Mouse (Mus musculus) T-helper 17 cell (primary cell): Measurements from ENCODE around the gene Gsdmc3.
"Not testable (repeated sequence)": the region's sequence is repeated elsewhere in the genome, so short reads cannot be mapped to it uniquely, and the experiment has no call there.

ENCODE experiments used
- in situ Hi-C, 2 experiments: fragments of 300-600 bp; cut with MboI, MseI; formaldehyde crosslinking; loops; 1 replicate in 1 of 2; 2 replicates in 1 of 2; pipeline ENCODE4 v1.15.1; 2025; ENCODE audit warnings: high pct_unique_total_duplicates in 2 of 2

Gene Gsdmc3

DNA sequence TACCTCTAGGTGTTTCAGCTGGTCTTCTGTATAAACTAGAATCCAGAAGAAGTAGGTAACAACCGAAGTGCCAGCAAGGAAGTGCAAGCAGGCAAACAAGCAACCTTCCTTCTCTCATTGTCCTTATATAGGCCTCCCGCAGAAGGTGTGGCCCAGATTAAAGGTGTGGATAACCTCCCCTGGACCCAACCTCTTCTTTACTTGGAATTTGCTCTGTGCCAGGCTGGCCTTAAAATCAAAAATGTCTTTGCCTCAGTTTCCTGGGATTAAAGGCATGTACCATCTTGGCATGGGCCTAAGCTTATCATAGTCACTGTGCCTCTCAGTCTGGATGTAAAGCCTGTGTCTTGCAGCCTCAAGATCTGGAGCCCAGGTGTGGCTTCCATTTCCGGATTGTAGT, at the start of gene Gsdmc3:
Gsdmc3 (minus strand) TSS at position 101 of the 400 bp plus-strand sequence.
- in situ Hi-C loops = not testable (repeated sequence)

DNA sequence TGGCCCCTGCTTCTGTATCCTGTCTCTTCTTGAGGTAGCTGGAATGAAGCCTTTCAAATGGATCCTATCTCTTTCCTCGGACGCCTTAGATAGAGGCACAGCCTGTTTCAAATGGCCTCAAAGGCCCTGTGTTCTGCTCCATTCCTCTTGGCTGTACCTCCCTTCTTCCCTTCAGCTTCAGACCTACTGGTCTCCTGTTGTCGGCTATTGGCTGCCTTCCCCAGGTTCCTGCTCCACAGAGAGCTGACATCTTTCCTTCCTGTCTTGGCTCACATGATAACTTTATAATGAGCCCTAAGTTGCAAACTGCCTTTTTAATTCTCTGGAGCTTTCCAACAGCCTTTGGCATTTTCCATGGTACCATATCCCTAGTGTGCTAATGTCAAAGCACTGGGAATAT, 47.8 kb upstream of the Gsdmc3 start:
- in situ Hi-C loops = loop anchor here in 1 of 2 experiments (25.0 kb wide), 1 partner anchor 186 kb away; no protein-coding TSS in a partner anchor

DNA sequence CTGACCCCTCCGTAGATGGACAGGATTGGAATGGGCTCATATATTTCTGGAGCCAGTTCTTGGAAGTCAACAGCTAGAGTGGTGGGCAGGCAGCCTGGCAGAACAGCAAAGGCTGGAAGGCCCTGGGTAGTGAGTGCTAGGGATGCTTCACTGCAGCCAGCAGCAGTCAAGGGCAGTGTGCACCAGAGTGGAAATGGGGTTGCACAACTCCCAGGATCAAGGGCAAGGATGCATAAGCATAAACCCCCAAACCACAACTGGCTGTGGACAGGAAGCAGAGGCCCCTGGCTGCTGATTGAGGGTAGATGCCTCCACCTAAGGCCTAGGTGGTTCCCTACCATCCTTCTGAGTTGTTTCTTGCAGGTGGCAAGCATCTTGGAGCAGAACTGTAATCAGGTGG, 46.1 kb upstream of the Gsdmc3 start:
- in situ Hi-C loops = loop anchor here in 1 of 2 experiments (5.0 kb wide), 1 partner anchor 72 kb away; no protein-coding TSS in a partner anchor

- in situ Hi-C loops = loop anchor here in 1 of 2 experiments (5.0 kb wide), 1 partner anchor 69 kb away; no protein-coding TSS in a partner anchor
These were observed 43.3 kb upstream of the Gsdmc3 start for GRCm38 (mm10) chr15:63921618-63922017.

- in situ Hi-C loops = loop anchor here (5.0 kb wide), 2 partner anchors 37 to 67 kb away; no protein-coding TSS in a partner anchor
These were observed 41.4 kb upstream of the Gsdmc3 start for GRCm38 (mm10) chr15:63919728-63920127.

DNA sequence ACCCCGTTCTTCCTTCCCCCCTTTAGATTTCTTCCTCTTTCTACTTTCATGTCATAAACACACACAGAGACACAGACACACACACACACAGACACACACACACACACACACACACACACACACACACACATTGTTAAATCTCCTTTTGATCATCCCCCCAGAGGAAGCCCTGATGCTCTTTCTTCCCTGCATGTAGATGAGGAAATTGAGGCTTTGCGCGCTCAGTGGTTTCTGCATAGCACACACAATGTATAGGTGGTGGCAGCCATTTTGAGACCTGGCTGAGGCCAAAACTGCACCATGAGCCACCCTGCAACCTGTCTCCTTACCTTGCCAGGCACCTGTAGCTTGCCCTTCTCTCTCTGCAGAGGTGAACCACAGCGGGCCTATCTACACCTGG, 38.2 kb upstream of the Gsdmc3 start:
- in situ Hi-C loops = loop anchor here (5.0 kb wide), 1 partner anchor 34 kb away; no protein-coding TSS in a partner anchor

DNA sequence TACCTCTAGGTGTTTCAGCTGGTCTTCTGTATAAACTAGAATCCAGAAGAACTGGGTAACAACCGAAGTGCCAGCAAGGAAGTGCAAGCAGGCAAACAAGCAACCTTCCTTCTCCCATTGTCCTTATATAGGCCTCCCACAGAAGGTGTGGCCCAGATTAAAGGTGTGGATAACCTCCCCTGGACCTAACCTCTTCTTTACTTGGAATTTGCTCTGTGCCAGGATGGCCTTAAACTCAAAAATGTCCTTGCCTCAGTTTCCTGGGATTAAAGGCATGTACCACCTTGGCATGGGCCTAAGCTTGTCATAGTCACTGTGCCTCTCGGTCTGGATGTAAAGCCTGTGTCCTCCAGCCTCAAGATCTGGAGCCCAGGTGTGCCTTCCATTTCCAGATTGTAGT, 33.8 kb upstream of the Gsdmc3 start, which contains the start of gene Gsdmc4:
Gsdmc4 (minus strand) TSS at position 101 of the 400 bp plus-strand sequence.
- in situ Hi-C loops = not testable (repeated sequence)

GRCm38 (mm10) chr15:63909896-63910295, 31.5 kb upstream of the Gsdmc3 start:
- in situ Hi-C loops = loop anchor here in 1 of 2 experiments (10.0 kb wide), 1 partner anchor 75 kb away; no protein-coding TSS in a partner anchor

DNA sequence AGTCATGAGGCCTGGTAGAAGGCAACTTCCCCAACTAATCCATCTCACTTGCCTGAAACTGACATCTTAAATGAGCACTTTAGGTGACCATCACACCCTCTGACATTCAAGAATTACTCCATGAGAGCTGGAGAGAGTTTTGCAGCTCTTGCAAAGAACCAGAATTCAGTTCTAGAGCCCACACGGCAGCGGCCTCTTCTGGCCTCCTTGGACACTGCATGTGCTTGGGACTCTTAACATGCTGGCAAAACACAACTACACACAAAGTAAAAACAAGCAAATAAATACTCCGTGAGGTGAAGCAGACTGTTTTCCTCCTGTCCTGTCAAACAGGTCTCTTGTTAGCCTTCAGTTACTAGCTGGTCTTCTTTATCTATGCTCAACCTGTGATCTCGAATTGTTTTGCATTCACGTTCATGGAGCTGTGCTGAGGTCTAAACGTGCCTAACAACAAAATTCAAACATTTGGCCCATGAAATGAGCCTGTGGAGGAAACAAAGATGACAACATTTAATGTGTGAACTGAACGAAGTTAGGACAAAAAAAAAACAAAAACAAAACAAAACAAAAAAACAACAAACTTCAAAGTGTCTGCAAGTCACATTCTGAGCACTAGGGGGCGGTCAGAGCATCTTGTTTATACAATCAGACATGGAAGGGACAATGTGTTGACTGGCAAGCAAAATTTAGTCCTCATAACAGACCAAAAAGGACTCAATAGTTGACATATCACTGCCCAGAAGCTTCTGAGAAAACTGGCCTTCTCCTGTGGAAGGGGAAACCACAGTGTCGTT, 17.4 kb upstream of the Gsdmc3 start:
- in situ Hi-C loops = not testable (repeated sequence)

GRCm38 (mm10) chr15:63888440-63888839, 10.1 kb upstream of the Gsdmc3 start:
- in situ Hi-C loops = not testable (repeated sequence)

- in situ Hi-C loops = not testable (repeated sequence)
These were observed 9.6 kb upstream of the Gsdmc3 start for GRCm38 (mm10) chr15:63887949-63888348.

- in situ Hi-C loops = not testable (repeated sequence)
These were observed 2.2 kb downstream of the Gsdmc3 start for GRCm38 (mm10) chr15:63876160-63876559.

GRCm38 (mm10) chr15:63861965-63862364, 16.4 kb downstream of the Gsdmc3 start:
- in situ Hi-C loops = not testable (repeated sequence)
